Mouse (Mus musculus) kidney, postnatal 10 days (tissue): ENCODE measurements around the gene Igsf3.
A peak's percentile ranks its signal among the peaks of the same experiment; 100 is the strongest.

Source experiments
- DNase-seq: peaks from one replicate; pipeline ENCODE4 v3.0.0; 2021; ENCODE audit warnings: mixed read lengths

Igsf3 gene

GRCm38 (mm10) chr3:101377256-101378024 is 557 bp downstream of the Igsf3 start:
- peak; percentile 38 for DNase-seq

GRCm38 (mm10) chr3:101378102-101378501 is 1.2 kb downstream of the Igsf3 start:
- DNase-seq = no peak

- DNase-seq = peak; percentile 52
Measured at GRCm38 (mm10) chr3:101379789-101380188, 2.9 kb downstream of the Igsf3 start.

- no peak for DNase-seq
Measured at GRCm38 (mm10) chr3:101381691-101382090, 4.8 kb downstream of the Igsf3 start.

- no peak for DNase-seq
Measured at GRCm38 (mm10) chr3:101382751-101383150, 5.9 kb downstream of the Igsf3 start.

GRCm38 (mm10) chr3:101386430-101387016 is 9.6 kb downstream of the Igsf3 start:
- DNase-seq = no peak

- no peak for DNase-seq
Measured at GRCm38 (mm10) chr3:101387849-101388248, 11.0 kb downstream of the Igsf3 start.

GRCm38 (mm10) chr3:101389566-101389965 is 12.7 kb downstream of the Igsf3 start:
- no peak for DNase-seq

GRCm38 (mm10) chr3:101390472-101390871 is 13.6 kb downstream of the Igsf3 start:
- DNase-seq = no peak

GRCm38 (mm10) chr3:101391991-101392390 is 15.1 kb downstream of the Igsf3 start:
- DNase-seq = no peak

- no peak for DNase-seq
Measured at GRCm38 (mm10) chr3:101393103-101393644, 16.3 kb downstream of the Igsf3 start.

- DNase-seq = peak; percentile 43
Measured at GRCm38 (mm10) chr3:101393659-101394539, 17.0 kb downstream of the Igsf3 start.

- DNase-seq = no peak
Measured at GRCm38 (mm10) chr3:101395341-101395740, 18.5 kb downstream of the Igsf3 start.

- DNase-seq = no peak
Measured at GRCm38 (mm10) chr3:101396061-101396460, 19.2 kb downstream of the Igsf3 start.

- DNase-seq = no peak
Measured at GRCm38 (mm10) chr3:101396726-101397263, 19.9 kb downstream of the Igsf3 start.

- DNase-seq = no peak
Measured at GRCm38 (mm10) chr3:101397422-101397821, 20.5 kb downstream of the Igsf3 start.

GRCm38 (mm10) chr3:101398071-101398786 is 21.3 kb downstream of the Igsf3 start:
- peak; percentile 50 for DNase-seq

GRCm38 (mm10) chr3:101398877-101399276 is 22.0 kb downstream of the Igsf3 start:
- no peak for DNase-seq

GRCm38 (mm10) chr3:101401501-101401900 is 24.6 kb downstream of the Igsf3 start:
- peak; percentile 34 for DNase-seq

GRCm38 (mm10) chr3:101404620-101405415 is 27.9 kb downstream of the Igsf3 start:
- DNase-seq = no peak

GRCm38 (mm10) chr3:101405495-101405894 is 28.6 kb downstream of the Igsf3 start:
- peak; percentile 60 for DNase-seq
